Mouse (Mus musculus) brain, embryonic 18.5 days (tissue): ENCODE measurements around the gene Zfp956.
"Not testable (repeated sequence)": the region's sequence is repeated elsewhere in the genome, so short reads cannot be mapped to it uniquely, and the experiment has no call there.

Experiments used
- DNase-seq: peaks from one replicate; pipeline ENCODE4 v3.0.0-alpha.2; 2012; ENCODE audit warnings: low read depth, low spot score

Zfp956 gene

GRCm38 (mm10) chr6:47968166-47968565 lies 15.0 kb downstream of the Zfp956 start:
- not testable (repeated sequence) for DNase-seq

GRCm38 (mm10) chr6:47974599-47974998 lies 21.4 kb downstream of the Zfp956 start:
- no peak for DNase-seq

DNA sequence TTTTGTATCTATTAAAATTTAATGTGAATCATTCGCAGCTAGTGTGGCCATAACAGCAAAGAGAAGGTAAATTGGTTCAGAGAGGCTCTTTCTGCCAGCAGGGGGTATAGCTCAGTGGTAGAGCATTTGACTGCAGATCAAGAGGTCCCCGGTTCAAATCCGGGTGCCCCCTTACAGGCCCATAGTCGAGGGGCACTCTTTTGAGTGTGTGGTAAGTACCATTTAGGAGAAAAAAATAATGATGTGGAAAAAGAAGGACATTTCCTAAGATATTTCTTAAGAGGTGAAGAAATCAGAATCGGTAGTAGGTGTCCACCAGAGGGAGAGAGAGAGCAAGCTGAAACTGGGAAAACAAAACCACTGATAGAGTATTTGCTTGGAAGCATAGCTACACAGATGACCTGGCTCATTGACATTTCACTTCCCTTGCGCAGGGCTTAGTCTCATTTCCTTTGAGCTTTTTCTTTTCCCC lies 25.7 kb downstream of the Zfp956 start:
- peak; percentile 18 for DNase-seq

DNA sequence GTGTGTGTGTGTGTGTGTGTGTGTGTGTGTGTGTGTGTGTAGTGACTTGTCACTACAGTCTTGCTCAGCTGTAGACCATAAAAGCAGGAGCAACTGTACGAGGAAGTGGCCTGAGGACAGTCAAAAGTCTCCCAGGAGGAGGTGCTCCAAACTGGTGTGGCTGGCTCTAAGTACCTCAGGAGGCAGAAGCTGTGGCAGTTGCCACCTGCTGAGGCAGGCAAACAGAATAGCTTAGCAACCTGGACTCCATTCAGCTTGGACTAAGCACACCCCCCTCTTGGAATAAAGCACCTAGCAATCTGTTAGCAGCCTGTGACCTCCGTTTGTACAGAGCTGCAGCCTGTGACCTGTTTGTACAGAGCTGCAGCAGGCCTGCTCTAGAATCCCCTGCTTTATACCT lies 30.7 kb downstream of the Zfp956 start:
- no peak for DNase-seq

- no peak for DNase-seq
Measured at GRCm38 (mm10) chr6:47995661-47996060, 42.5 kb downstream of the Zfp956 start.

DNA sequence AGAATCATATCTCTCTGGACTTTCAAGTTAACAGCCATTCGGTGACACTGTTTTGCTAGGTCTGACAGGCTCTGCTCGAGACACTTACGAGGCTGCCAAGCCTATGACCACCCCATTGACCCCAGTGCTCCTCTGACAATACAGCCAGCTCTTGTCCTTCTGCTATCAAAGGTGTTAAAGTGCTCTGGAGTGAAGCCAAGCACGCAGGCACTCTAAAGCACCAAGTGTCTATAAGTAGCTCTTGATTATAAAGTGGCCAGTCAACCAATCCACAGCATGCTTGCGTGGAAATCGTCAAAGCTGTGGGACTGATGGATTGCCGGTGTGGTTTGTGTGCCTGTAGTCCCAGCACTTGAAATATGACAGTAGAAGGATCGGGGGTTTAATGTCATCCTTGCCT lies 57.5 kb downstream of the Zfp956 start:
- no peak for DNase-seq
